Mouse (Mus musculus) heart, postnatal 0 days (tissue): ENCODE results near the gene Fam178b. TPM values are rescaled to one million over a fixed set of nuclear protein-coding genes. Genes with fewer than 3 reads are reported as not detected.

Experiments used
- ATAC-seq: fragments of 200-750 bp; cut with Nextera tagmentation; 2 replicates; pipeline ENCODE4 v1.8.0; 2017; ENCODE audit warnings: low read depth, moderate number of reproducible peaks, moderate library complexity; ENCODE audit not compliant: insufficient read depth
- DNase-seq: peaks from one replicate; pipeline ENCODE4 v3.0.0-alpha.2; 2016; ENCODE audit warnings: low spot score
- H3K27ac ChIP-seq: fragments of 300-500 bp; sonication (generic); 2 replicates; pipeline ENCODE4 v1.5.1; 2014; ENCODE audit warnings: low read depth, mild to moderate bottlenecking
- H3K27me3 ChIP-seq: fragments of 300-500 bp; sonication (generic); 2 replicates; pipeline ENCODE4 v1.6.1; 2014; ENCODE audit warnings: low read length, mixed read lengths; ENCODE audit not compliant: control insufficient read depth, insufficient read depth
- H3K36me3 ChIP-seq: fragments of 300-500 bp; sonication (generic); replicated peaks from 2 replicates; pipeline ENCODE4 v1.6.1; 2014; ENCODE audit warnings: low read length, mixed read lengths; ENCODE audit not compliant: control insufficient read depth, insufficient read depth
- H3K4me1 ChIP-seq: fragments of 300-500 bp; sonication (generic); 2 replicates; pipeline ENCODE4 v1.6.1; 2014; ENCODE audit warnings: antibody characterized with exemption; ENCODE audit not compliant: control insufficient read depth, insufficient read depth
- H3K4me2 ChIP-seq: fragments of 300-500 bp; sonication (generic); 2 replicates; pipeline ENCODE4 v1.6.1; 2014; ENCODE audit warnings: low read depth, mild to moderate bottlenecking, low read length, moderate library complexity
- H3K4me3 ChIP-seq: fragments of 300-500 bp; sonication (generic); 2 replicates; pipeline ENCODE4 v1.5.1; 2014; ENCODE audit warnings: low read depth, low read length
- H3K9ac ChIP-seq: fragments of 300-500 bp; sonication (generic); replicated peaks from 2 replicates; pipeline ENCODE4 v1.6.1; 2014; ENCODE audit warnings: low read depth, low read length, mixed read lengths
- H3K9me3 ChIP-seq: fragments of 300-500 bp; sonication (generic); replicated peaks from 2 replicates; pipeline ENCODE4 v1.6.1; 2016; ENCODE audit warnings: low read length; ENCODE audit not compliant: control insufficient read depth
- CTCF ChIP-seq: IDR thresholded peaks from 2 replicates; pipeline ENCODE4 v1.5.1; 2016; ENCODE audit warnings: antibody characterized with exemption, control low read depth, low read depth
- EP300 ChIP-seq: IDR thresholded peaks from 2 replicates; pipeline ENCODE4 v1.6.1; 2016; ENCODE audit warnings: antibody characterized with exemption, low read depth
- WGBS: fragments of 180-500 bp; shearing (Covaris S2); extraction: QIAGEN DNeasy Blood & Tissue Kit; methylation state at CpG from one replicate; pipeline ENCODE4 v1.1.7; 2014; 5-methylcytosine and 5-hydroxymethylcytosine counted together
- polyA plus RNA-seq: library from polyadenylated mRNA; unstranded; fragments of >200 nt; fragmentation: Nextera tagmentation; extraction: Ambion mirVana; gene quantifications from 2 replicates; pipeline ENCODE4 v1.2.1, GENCODE M21; 2015
- total RNA-seq: library from RNA; depleted of rRNA; stranded (reverse); fragments of >200 nt; gene quantifications from 2 replicates; pipeline ENCODE4 v1.2.3, GENCODE M21; 2014; ENCODE audit warnings: low replicate concordance

The Fam178b gene
- total and polyA plus RNA-seq, 2 experiments from 2014 or later: 0.81 TPM; not detected in 1

- H3K27ac ChIP-seq: no peak overlapping the region
- H3K9ac ChIP-seq: no peak overlapping the region
- ATAC-seq (no peak), DNase-seq (no peak)
- no peaks in the 10 kb centered on the region for H3K9me3 ChIP-seq
- H3K27me3 ChIP-seq: no peaks in the 10 kb centered on the region
- no peaks in the 10 kb centered on the region for H3K36me3 ChIP-seq
- H3K4me2 ChIP-seq: no peak overlapping the region
- peaks cover 5% of the 10 kb centered on the region for H3K4me1 ChIP-seq
- H3K4me3 ChIP-seq: no peak overlapping the region
- TF ChIP-seq CTCF: no peak
- no peak for TF ChIP-seq EP300
- 75% methylated on average over 3 of the region's 3 CpGs for WGBS
These were observed 36.7 kb downstream of the Fam178b start for GRCm38 (mm10) chr1:36646285-36646684.

- no peaks in the 10 kb centered on the region for H3K27me3 ChIP-seq
- no peak overlapping the region for H3K4me2 ChIP-seq
- H3K4me3 ChIP-seq: no peak overlapping the region
- no peaks in the 10 kb centered on the region for H3K9me3 ChIP-seq
- H3K4me1 ChIP-seq: peaks cover 5% of the 10 kb centered on the region
- no peak for TF ChIP-seq CTCF
- TF ChIP-seq EP300: no peak
- no peak for DNase-seq
- H3K9ac ChIP-seq: no peak overlapping the region
- H3K36me3 ChIP-seq: no peaks in the 10 kb centered on the region
- WGBS: 78% methylated on average over 9 of the region's 9 CpGs
- no peak for ATAC-seq
- H3K27ac ChIP-seq: no peak overlapping the region
These were observed 38.4 kb downstream of the Fam178b start for GRCm38 (mm10) chr1:36644615-36645007.

- no peaks in the 10 kb centered on the region for H3K9me3 ChIP-seq
- ATAC-seq (no peak), DNase-seq (no peak)
- WGBS: 85% methylated on average over 7 of the region's 7 CpGs
- no peak overlapping the region for H3K9ac ChIP-seq
- H3K4me1 ChIP-seq: peaks cover 5% of the 10 kb centered on the region
- H3K36me3 ChIP-seq: no peaks in the 10 kb centered on the region
- H3K4me2 ChIP-seq: no peak overlapping the region
- H3K4me3 ChIP-seq: no peak overlapping the region
- no peaks in the 10 kb centered on the region for H3K27me3 ChIP-seq
- no peak overlapping the region for H3K27ac ChIP-seq
- TF ChIP-seq CTCF (no peak), EP300 (no peak)
These were observed 38.9 kb downstream of the Fam178b start for GRCm38 (mm10) chr1:36643957-36644614.

- 52% methylated on average over 2 of the region's 2 CpGs for WGBS
- Histone ChIP-seq H3K27me3 (no peaks in the 10 kb centered on the region), H3K27ac (peak overlapping the region; percentile 60; the same call in 1 of the 2 replicates), H3K4me1 (peaks cover 12% of the 10 kb centered on the region; the same call in 1 of the 2 replicates), H3K4me2 (no peak overlapping the region), H3K4me3 (no peak overlapping the region), H3K36me3 (no peaks in the 10 kb centered on the region), H3K9me3 (no peaks in the 10 kb centered on the region), H3K9ac (no peak overlapping the region)
- ATAC-seq (no peak), DNase-seq (no peak)
- TF ChIP-seq EP300 (no peak), CTCF (no peak)
These were observed 47.0 kb downstream of the Fam178b start for GRCm38 (mm10) chr1:36635826-36636485.

- H3K36me3 ChIP-seq: no peaks in the 10 kb centered on the region
- peak; percentile 72 for DNase-seq
These were observed 48.0 kb downstream of the Fam178b start for GRCm38 (mm10) chr1:36634940-36635339.

More at GRCm38 (mm10) chr1:36634940-36635339, 48.0 kb downstream of the Fam178b start:
- Histone ChIP-seq H3K9ac (no peak overlapping the region), H3K4me3 (no peak overlapping the region), H3K4me1 (peaks cover 18% of the 10 kb centered on the region; the same call in 1 of the 2 replicates), H3K9me3 (no peaks in the 10 kb centered on the region), H3K27ac (no peak overlapping the region), H3K4me2 (no peak overlapping the region), H3K27me3 (no peaks in the 10 kb centered on the region)
- ATAC-seq: peak; percentile 58; the same call in 1 of the 2 replicates
- WGBS: 29% methylated on average over 5 of the region's 5 CpGs
- TF ChIP-seq CTCF (peak; percentile 95), EP300 (no peak)
